ENCODE assay signal across 9 mouse cellular contexts in genomic region chr5:38277098-38277866, GRCm38 (mm10). TPM values are rescaled to one million over a fixed set of nuclear protein-coding genes. Genes with fewer than 3 reads are reported as not detected.
DNase-seq lines count a peak whose midpoint lies in the region; ATAC-seq and TF ChIP-seq lines count a peak whose summit lies in the region.
"Had no signal": no experiment of that assay in that cellular context is flagged by ENCODE, and none has a peak within 500 bp of the region (broad histone marks: within the 10 kb centered on the region; RNA-seq: fewer than 3 reads in every experiment).

No protein-coding gene starts in this region.

- no peak for TF ChIP-seq CTCF in hindbrain, postnatal 0 days (IDR thresholded peaks at IDR 0.05; ENCODE audit: low read depth)
- TF ChIP-seq CTCF in olfactory bulb, adult 2 months (IDR thresholded peaks at IDR 0.05; ENCODE audit: insufficient read depth, low read depth, low read length) = no peak

- H3K4me3 ChIP-seq in liver, embryonic 11.5 days (ENCODE audit: low read depth, low read length) = peak overlapping the region; percentile 25; the same call in 1 of the 2 replicates
- peak overlapping the region; percentile 27 for H3K4me3 ChIP-seq in embryonic facial prominence, embryonic 11.5 days (ENCODE audit: low read depth, low read length)
- peak overlapping the region; percentile 32 for H3K4me3 ChIP-seq in hindbrain, postnatal 0 days (ENCODE audit: low read length)
- peak overlapping the region; percentile 27 for H3K4me3 ChIP-seq in olfactory bulb, adult 2 months (ENCODE audit: insufficient read depth, low read depth, low read length)

- DNase-seq in liver, embryonic 11.5 days (ENCODE audit: low spot score) = no peak
- DNase-seq in liver (no peak), adipocyte (ENCODE audit: low spot score) (no peak)
- no peak for DNase-seq in embryonic facial prominence, embryonic 11.5 days (ENCODE audit: low spot score)
- no peak for DNase-seq in hindbrain, postnatal 0 days (ENCODE audit: low spot score)
- DNase-seq in kidney, postnatal 4 days = no peak
- DNase-seq in left cerebral cortex, postnatal 14 days (ENCODE audit: low spot score in 2 of 2) = no peak

- no peaks in the 10 kb centered on the region for H3K9me3 ChIP-seq in liver, embryonic 11.5 days (ENCODE audit: control insufficient read depth, low read length)
- H3K9me3 ChIP-seq in embryonic facial prominence, embryonic 11.5 days (replicated peaks; ENCODE audit: control insufficient read depth, low read length) = no peaks in the 10 kb centered on the region
- no peaks in the 10 kb centered on the region for H3K9me3 ChIP-seq in hindbrain, postnatal 0 days (ENCODE audit: low read length)

- intact Hi-C loops in left cerebral cortex, postnatal 14 days (cut with DNase I) = no loop called here

- no peak for TF ChIP-seq POLR2A in olfactory bulb, adult 2 months (IDR thresholded peaks at IDR 0.05; ENCODE audit: insufficient read depth, low read depth, low read length)

- peak overlapping the region; percentile 28 for H3K4me2 ChIP-seq in liver, embryonic 11.5 days
- peak overlapping the region; percentile 51 for H3K4me2 ChIP-seq in embryonic facial prominence, embryonic 11.5 days (ENCODE audit: low read depth, low read length)
- H3K4me2 ChIP-seq in hindbrain, postnatal 0 days (ENCODE audit: low read depth, low read length) = peak overlapping the region; percentile 58

- no peaks in the 10 kb centered on the region for H3K36me3 ChIP-seq in liver, embryonic 11.5 days (ENCODE audit: control insufficient read depth, insufficient read depth, low read length)
- H3K36me3 ChIP-seq in embryonic facial prominence, embryonic 11.5 days (replicated peaks; ENCODE audit: control insufficient read depth, insufficient read depth, low read depth, low read length) = no peaks in the 10 kb centered on the region
- H3K36me3 ChIP-seq in hindbrain, postnatal 0 days (ENCODE audit: insufficient read depth, low read length) = no peaks in the 10 kb centered on the region

- no peaks in the 10 kb centered on the region for H3K4me1 ChIP-seq in liver, embryonic 11.5 days (replicated peaks; ENCODE audit: control insufficient read depth, insufficient read depth, low read length)
- H3K4me1 ChIP-seq in embryonic facial prominence, embryonic 11.5 days (ENCODE audit: control insufficient read depth, insufficient read depth, low read length) = peaks cover 11% of the 10 kb centered on the region
- H3K4me1 ChIP-seq in hindbrain, postnatal 0 days (ENCODE audit: insufficient read depth, low read length) = peaks cover 11% of the 10 kb centered on the region; the same call in 1 of the 2 replicates
- peaks cover 17% of the 10 kb centered on the region for H3K4me1 ChIP-seq in olfactory bulb, adult 2 months (ENCODE audit: control insufficient read depth, insufficient read depth, low read length)

- peaks cover 50% of the 10 kb centered on the region for H3K27me3 ChIP-seq in liver, embryonic 11.5 days (replicated peaks; ENCODE audit: control insufficient read depth, insufficient read depth, low read length)
- H3K27me3 ChIP-seq in embryonic facial prominence, embryonic 11.5 days (ENCODE audit: control insufficient read depth, insufficient read depth, low read length) = peaks cover 37% of the 10 kb centered on the region
- H3K27me3 ChIP-seq in hindbrain, postnatal 0 days (ENCODE audit: insufficient read depth, low read length) = peaks cover 46% of the 10 kb centered on the region

- no peak overlapping the region for H3K9ac ChIP-seq in liver, embryonic 11.5 days (ENCODE audit: low read depth, low read length)
- H3K9ac ChIP-seq in embryonic facial prominence, embryonic 11.5 days (replicated peaks; ENCODE audit: low read length) = peak overlapping the region; percentile 23; the same call in 1 of the 2 replicates
- 0 out of 2 replicates have a peak overlapping the region, but pooled peaks have one; percentile 28 for H3K9ac ChIP-seq in hindbrain, postnatal 0 days (replicated peaks; ENCODE audit: low read length)

- no peak overlapping the region for H3K27ac ChIP-seq in liver, embryonic 11.5 days (ENCODE audit: low read depth, low read length)
- H3K27ac ChIP-seq in embryonic facial prominence, embryonic 11.5 days (replicated peaks; ENCODE audit: low read depth, low read length) = no peak overlapping the region
- H3K27ac ChIP-seq in hindbrain, postnatal 0 days = no peak overlapping the region
- H3K27ac ChIP-seq in olfactory bulb, adult 2 months (ENCODE audit: insufficient read depth, low read depth, low read length) = no peak overlapping the region

- ATAC-seq in liver, embryonic 11.5 days (replicated peaks; ENCODE audit: low FRiP score) = no peak
- peak; percentile 26; the same call in 1 of the 2 replicates for ATAC-seq in embryonic facial prominence, embryonic 11.5 days (replicated peaks; ENCODE audit: insufficient number of reproducible peaks, low FRiP score, low TSS enrichment, low read depth)
- peak; percentile 47; the same call in 1 of the 2 replicates for ATAC-seq in hindbrain, postnatal 0 days

- WGBS in liver, embryonic 11.5 days = 4% methylated on average over 64 of the region's 65 CpGs
- 2% methylated on average over 61 of the region's 65 CpGs for WGBS in embryonic facial prominence, embryonic 11.5 days
- WGBS in hindbrain, postnatal 0 days = 2% methylated on average over 56 of the region's 65 CpGs
- under 1% methylated on average over 65 of the region's 65 CpGs for WGBS in olfactory bulb, adult 2 months

RNA-seq across cellular contexts. Expression of gene Otop1, which starts 1.5 kb away (rescaled TPM):
- not detected in 2 replicates for polyA plus RNA-seq in liver, embryonic 11.5 days (2014; fragmentation: Nextera tagmentation; extraction: Ambion mirVana)
- polyA plus RNA-seq in embryonic facial prominence, embryonic 11.5 days (2014; fragmentation: Nextera tagmentation; extraction: Ambion mirVana) = 0.13 and 0.21 TPM in 2 replicates
- 0.10 TPM in 1 of 2 replicates, not detected in the other for total RNA-seq in hindbrain, postnatal 0 days (2014; rRNA removed)
- 0.10 TPM in 1 of 2 replicates, not detected in the other for polyA plus RNA-seq in hindbrain, postnatal 0 days (2015; fragmentation: Nextera tagmentation; extraction: Ambion mirVana)
- polyA plus RNA-seq in olfactory bulb, adult 2 months (2012; ENCODE audit: insufficient read depth, insufficient read length, low replicate concordance, missing spikeins) = not detected in 2 replicates
- total RNA-seq in left cerebral cortex, postnatal 14 days (2021) = not detected
- total RNA-seq: left cerebral cortex, postnatal 10 days had no signal

RNA-seq across cellular contexts. Expression of gene Tmem128, which starts 17.3 kb away (rescaled TPM):
- 63.1 and 64.9 TPM in 2 replicates for polyA plus RNA-seq in liver, embryonic 11.5 days (2014; fragmentation: Nextera tagmentation; extraction: Ambion mirVana)
- 83.6 and 86.1 TPM in 2 replicates for polyA plus RNA-seq in embryonic facial prominence, embryonic 11.5 days (2014; fragmentation: Nextera tagmentation; extraction: Ambion mirVana)
- 78.4 and 105 TPM in 2 replicates for total RNA-seq in hindbrain, postnatal 0 days (2014; rRNA removed)
- polyA plus RNA-seq in hindbrain, postnatal 0 days (2015; fragmentation: Nextera tagmentation; extraction: Ambion mirVana) = 108 and 114 TPM in 2 replicates
- polyA plus RNA-seq in olfactory bulb, adult 2 months (2012; ENCODE audit: insufficient read depth, insufficient read length, low replicate concordance, missing spikeins) = not detected in 2 replicates
- 10 to 100 TPM; 36.1 to 38.0 TPM for total RNA-seq in left cerebral cortex, postnatal 14 days (2021)

RNA-seq across cellular contexts. Expression of gene Drd5, which starts 41.9 kb away (rescaled TPM):
- not detected in 2 replicates for polyA plus RNA-seq in liver, embryonic 11.5 days (2014; fragmentation: Nextera tagmentation; extraction: Ambion mirVana)
- 0.07 and 0.27 TPM in 2 replicates for polyA plus RNA-seq in embryonic facial prominence, embryonic 11.5 days (2014; fragmentation: Nextera tagmentation; extraction: Ambion mirVana)
- 1.1 and 2.8 TPM in 2 replicates for total RNA-seq in hindbrain, postnatal 0 days (2014; rRNA removed)
- 1.7 and 2.0 TPM in 2 replicates for polyA plus RNA-seq in hindbrain, postnatal 0 days (2015; fragmentation: Nextera tagmentation; extraction: Ambion mirVana)
- polyA plus RNA-seq in olfactory bulb, adult 2 months (2012; ENCODE audit: insufficient read depth, insufficient read length, low replicate concordance, missing spikeins) = not detected in 2 replicates
- total RNA-seq in left cerebral cortex, postnatal 14 days (2021) = 1 to 10 TPM; 1.8 to 2.6 TPM

RNA-seq across cellular contexts. Expression of gene Lyar, which starts 57.0 kb away (rescaled TPM):
- 211 and 221 TPM in 2 replicates for polyA plus RNA-seq in liver, embryonic 11.5 days (2014; fragmentation: Nextera tagmentation; extraction: Ambion mirVana)
- polyA plus RNA-seq in embryonic facial prominence, embryonic 11.5 days (2014; fragmentation: Nextera tagmentation; extraction: Ambion mirVana) = 149 and 164 TPM in 2 replicates
- 1.3 and 11.4 TPM in 2 replicates for total RNA-seq in hindbrain, postnatal 0 days (2014; rRNA removed)
- polyA plus RNA-seq in hindbrain, postnatal 0 days (2015; fragmentation: Nextera tagmentation; extraction: Ambion mirVana) = 45.9 and 49.3 TPM in 2 replicates
- not detected in 2 replicates for polyA plus RNA-seq in olfactory bulb, adult 2 months (2012; ENCODE audit: insufficient read depth, insufficient read length, low replicate concordance, missing spikeins)
- total RNA-seq in left cerebral cortex, postnatal 14 days (2021) = 10 to 100 TPM; 10.3 to 11.7 TPM

RNA-seq across cellular contexts. Expression of gene Zbtb49, which starts 57.0 kb away (rescaled TPM):
- 9.2 and 10.1 TPM in 2 replicates for polyA plus RNA-seq in liver, embryonic 11.5 days (2014; fragmentation: Nextera tagmentation; extraction: Ambion mirVana)
- 12.1 and 13.4 TPM in 2 replicates for polyA plus RNA-seq in embryonic facial prominence, embryonic 11.5 days (2014; fragmentation: Nextera tagmentation; extraction: Ambion mirVana)
- 24.1 and 25.2 TPM in 2 replicates for total RNA-seq in hindbrain, postnatal 0 days (2014; rRNA removed)
- 13.8 and 14.7 TPM in 2 replicates for polyA plus RNA-seq in hindbrain, postnatal 0 days (2015; fragmentation: Nextera tagmentation; extraction: Ambion mirVana)
- not detected in 2 replicates for polyA plus RNA-seq in olfactory bulb, adult 2 months (2012; ENCODE audit: insufficient read depth, insufficient read length, low replicate concordance, missing spikeins)
- total RNA-seq in left cerebral cortex, postnatal 14 days (2021) = 10 to 100 TPM; 16.2 to 18.8 TPM
